ENCODE assay signal across 18 mouse cellular contexts in the genomic region with DNA sequence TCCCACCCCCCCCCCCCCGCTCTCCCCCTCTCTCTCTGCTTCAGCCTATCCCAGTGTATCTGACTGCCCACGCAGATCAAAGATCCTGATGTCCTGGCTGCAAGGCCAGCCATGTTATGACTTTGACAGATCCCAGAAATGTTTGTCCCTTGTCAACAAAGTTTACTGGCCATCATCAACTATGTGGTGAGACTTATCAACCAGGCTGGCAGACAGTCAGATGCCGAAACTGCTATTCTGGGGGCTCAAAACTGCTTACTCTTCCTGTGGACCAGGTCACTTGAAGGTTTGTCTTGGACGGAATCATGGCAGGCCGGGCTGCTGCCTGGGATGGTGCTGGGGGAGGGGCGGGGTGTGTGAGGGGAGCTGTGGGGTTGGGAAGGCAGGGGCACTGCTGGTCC. TPM values are rescaled to one million over a fixed set of nuclear protein-coding genes. Genes with fewer than 3 reads are reported as not detected.
DNase-seq lines count a peak whose midpoint lies in the region; ATAC-seq and TF ChIP-seq lines count a peak whose summit lies in the region.
"Had no signal": no experiment of that assay in that cellular context is flagged by ENCODE, and none has a peak within 500 bp of the region (broad histone marks: within the 10 kb centered on the region; RNA-seq: fewer than 3 reads in every experiment).

No protein-coding gene starts in this region.

- H3K27me3 ChIP-seq in heart, embryonic 10.5 days (ENCODE audit: insufficient read depth, poor library complexity, severe bottlenecking), result no peaks in the 10 kb centered on the region
- no peaks in the 10 kb centered on the region for H3K27me3 ChIP-seq in liver, embryonic 14.5 days (ENCODE audit: control insufficient read depth, insufficient read depth, low read length)
- H3K27me3 ChIP-seq in liver, embryonic 11.5 days (replicated peaks; ENCODE audit: control insufficient read depth, insufficient read depth, low read length), result no peaks in the 10 kb centered on the region
- H3K27me3 ChIP-seq in embryonic facial prominence, embryonic 10.5 days (replicated peaks; ENCODE audit: low read depth, poor library complexity, severe bottlenecking), result no peaks in the 10 kb centered on the region
- H3K27me3 ChIP-seq in limb, embryonic 11.5 days (ENCODE audit: control insufficient read depth, insufficient read depth, low read length), result no peaks in the 10 kb centered on the region
- no peaks in the 10 kb centered on the region for H3K27me3 ChIP-seq in intestine, postnatal 0 days (replicated peaks; ENCODE audit: control insufficient read depth, insufficient read depth, low read length)
- H3K27me3 ChIP-seq: hindbrain, embryonic 12.5 days; midbrain, embryonic 13.5 days; neural tube, embryonic 12.5 days had no signal

- no peak for TF ChIP-seq EP300 in liver, embryonic 14.5 days (IDR thresholded peaks at IDR 0.05; ENCODE audit: low read depth)

- intact Hi-C loops in heart, postnatal 36 days (cut with DNase I), result no loop called here

- H3K9me3 ChIP-seq in heart, embryonic 10.5 days, result no peaks in the 10 kb centered on the region
- no peaks in the 10 kb centered on the region for H3K9me3 ChIP-seq in liver, embryonic 14.5 days (ENCODE audit: control insufficient read depth, low read length)
- no peaks in the 10 kb centered on the region for H3K9me3 ChIP-seq in liver, embryonic 11.5 days (ENCODE audit: control insufficient read depth, low read length)
- H3K9me3 ChIP-seq in embryonic facial prominence, embryonic 10.5 days, result no peaks in the 10 kb centered on the region
- no peaks in the 10 kb centered on the region for H3K9me3 ChIP-seq in limb, embryonic 11.5 days (ENCODE audit: control insufficient read depth, low read length)
- H3K9me3 ChIP-seq in intestine, postnatal 0 days (ENCODE audit: control insufficient read depth), result no peaks in the 10 kb centered on the region
- H3K9me3 ChIP-seq: hindbrain, embryonic 12.5 days; midbrain, embryonic 13.5 days; neural tube, embryonic 12.5 days had no signal

- no peak for TF ChIP-seq CTCF in liver, embryonic 14.5 days (IDR thresholded peaks at IDR 0.05; ENCODE audit: low read depth)
- TF ChIP-seq CTCF in intestine, postnatal 0 days (IDR thresholded peaks at IDR 0.05; ENCODE audit: low read depth), result no peak

- H3K36me3 ChIP-seq in heart, embryonic 10.5 days, result no peaks in the 10 kb centered on the region
- H3K36me3 ChIP-seq in liver, embryonic 14.5 days (replicated peaks; ENCODE audit: control insufficient read depth, insufficient read depth, low read depth), result no peaks in the 10 kb centered on the region
- H3K36me3 ChIP-seq in liver, embryonic 11.5 days (ENCODE audit: control insufficient read depth, insufficient read depth, low read length), result no peaks in the 10 kb centered on the region
- H3K36me3 ChIP-seq in embryonic facial prominence, embryonic 10.5 days (replicated peaks), result no peaks in the 10 kb centered on the region
- no peaks in the 10 kb centered on the region for H3K36me3 ChIP-seq in limb, embryonic 11.5 days (ENCODE audit: control insufficient read depth, insufficient read depth, low read length)
- no peaks in the 10 kb centered on the region for H3K36me3 ChIP-seq in intestine, postnatal 0 days (ENCODE audit: control insufficient read depth, insufficient read depth)
- H3K36me3 ChIP-seq: hindbrain, embryonic 12.5 days; midbrain, embryonic 13.5 days; neural tube, embryonic 12.5 days had no signal

- no peak for DNase-seq in heart, embryonic 10.5 days (ENCODE audit: low spot score)
- no peak for DNase-seq in heart, postnatal 36 days
- peak; percentile 4 to 12 (median 6) for DNase-seq in liver, embryonic 14.5 days (ENCODE audit: low read depth in 3 of 3, low spot score in 3 of 3)
- no peak for DNase-seq in liver, embryonic 11.5 days (ENCODE audit: low spot score)
- peak; percentile 49 for DNase-seq in embryonic facial prominence, embryonic 10.5 days (ENCODE audit: low spot score)
- DNase-seq in limb, embryonic 11.5 days (ENCODE audit: low spot score), result peak; percentile 26
- DNase-seq: cerebellum, adult 8-10 months; gastrocnemius, postnatal 25 days; kidney, adult 2 months; kidney, postnatal 25 days; lung, adult 2 months; thymus, postnatal 25 days had no signal

- no peak overlapping the region for H3K9ac ChIP-seq in liver, embryonic 14.5 days (replicated peaks)
- no peak overlapping the region for H3K9ac ChIP-seq in liver, embryonic 11.5 days (ENCODE audit: low read depth, low read length)
- no peak overlapping the region for H3K9ac ChIP-seq in limb, embryonic 11.5 days (ENCODE audit: low read length)
- H3K9ac ChIP-seq in intestine, postnatal 0 days (ENCODE audit: low read depth, low read length), result no peak overlapping the region
- H3K9ac ChIP-seq: hindbrain, embryonic 12.5 days; midbrain, embryonic 13.5 days; neural tube, embryonic 12.5 days had no signal

- H3K27ac ChIP-seq in heart, embryonic 10.5 days, result peak overlapping the region; percentile 52
- H3K27ac ChIP-seq in liver, embryonic 14.5 days, result no peak overlapping the region
- no peak overlapping the region for H3K27ac ChIP-seq in liver, embryonic 11.5 days (ENCODE audit: low read depth, low read length)
- H3K27ac ChIP-seq in embryonic facial prominence, embryonic 10.5 days (replicated peaks), result no peak overlapping the region
- no peak overlapping the region for H3K27ac ChIP-seq in limb, embryonic 11.5 days (replicated peaks; ENCODE audit: low read depth, low read length)
- no peak overlapping the region for H3K27ac ChIP-seq in intestine, postnatal 0 days (ENCODE audit: low read depth, low read length)
- H3K27ac ChIP-seq: hindbrain, embryonic 12.5 days; midbrain, embryonic 13.5 days; neural tube, embryonic 12.5 days had no signal

- peak; percentile 39; the same call in 1 of the 2 replicates for ATAC-seq in liver, embryonic 14.5 days (ENCODE audit: insufficient read depth)
- no peak for ATAC-seq in liver, embryonic 11.5 days (replicated peaks; ENCODE audit: low FRiP score)
- no peak for ATAC-seq in limb, embryonic 11.5 days (ENCODE audit: insufficient number of reproducible peaks, low FRiP score, low TSS enrichment, low read depth)
- no peak for ATAC-seq in intestine, postnatal 0 days
- ATAC-seq: forebrain, embryonic 14.5 days; midbrain, embryonic 13.5 days had no signal

- H3K4me2 ChIP-seq in liver, embryonic 14.5 days (ENCODE audit: low read depth), result peak overlapping the region; percentile 24; the same call in 1 of the 2 replicates
- H3K4me2 ChIP-seq in liver, embryonic 11.5 days, result no peak overlapping the region
- no peak overlapping the region for H3K4me2 ChIP-seq in limb, embryonic 11.5 days (ENCODE audit: low read depth, severe bottlenecking)
- no peak overlapping the region for H3K4me2 ChIP-seq in intestine, postnatal 0 days (replicated peaks; ENCODE audit: low read depth)
- H3K4me2 ChIP-seq: hindbrain, embryonic 12.5 days; midbrain, embryonic 13.5 days; neural tube, embryonic 12.5 days had no signal

- whole genome bisulfite sequencing in heart, embryonic 10.5 days, result 16% methylated on average over 5 of the region's 6 CpGs
- 39% methylated on average over 5 of the region's 6 CpGs for WGBS in liver, embryonic 14.5 days (ENCODE audit: insufficient replicate concordance)
- WGBS in liver, embryonic 11.5 days, result 48% methylated on average over 5 of the region's 6 CpGs
- WGBS in embryonic facial prominence, embryonic 10.5 days, result 54% methylated on average over 5 of the region's 6 CpGs
- 31% methylated on average over 5 of the region's 6 CpGs for WGBS in limb, embryonic 11.5 days
- 47% methylated on average over 5 of the region's 6 CpGs for WGBS in intestine, postnatal 0 days

- H3K4me1 ChIP-seq in heart, embryonic 10.5 days, result peaks cover 22% of the 10 kb centered on the region
- peaks cover 0 to 8% of the 10 kb centered on the region in 2 experiments; a peak in 2 of 4 replicates for H3K4me1 ChIP-seq in liver, embryonic 14.5 days (replicated peaks; ENCODE audit: control insufficient read depth in 2 of 2, insufficient read depth in 2 of 2, low read length in 1 of 2)
- no peaks in the 10 kb centered on the region for H3K4me1 ChIP-seq in liver, embryonic 11.5 days (replicated peaks; ENCODE audit: control insufficient read depth, insufficient read depth, low read length)
- peaks cover 39% of the 10 kb centered on the region for H3K4me1 ChIP-seq in embryonic facial prominence, embryonic 10.5 days
- H3K4me1 ChIP-seq in limb, embryonic 11.5 days (ENCODE audit: control insufficient read depth, insufficient read depth, low read length), result peaks cover 4% of the 10 kb centered on the region
- no peaks in the 10 kb centered on the region for H3K4me1 ChIP-seq in intestine, postnatal 0 days (replicated peaks; ENCODE audit: control insufficient read depth, insufficient read depth, low read length)
- H3K4me1 ChIP-seq: hindbrain, embryonic 12.5 days; midbrain, embryonic 13.5 days; neural tube, embryonic 12.5 days had no signal

- H3K4me3 ChIP-seq in heart, embryonic 10.5 days, result no peak overlapping the region
- 0 out of 4 replicates have a peak overlapping the region, but pooled peaks of 1 of the 2 experiments have one; percentile 16 for H3K4me3 ChIP-seq in liver, embryonic 14.5 days (ENCODE audit: insufficient read depth in 1 of 2, low read depth in 2 of 2, low read length in 2 of 2)
- H3K4me3 ChIP-seq in liver, embryonic 11.5 days (ENCODE audit: low read depth, low read length), result no peak overlapping the region
- no peak overlapping the region for H3K4me3 ChIP-seq in embryonic facial prominence, embryonic 10.5 days
- no peak overlapping the region for H3K4me3 ChIP-seq in limb, embryonic 11.5 days (ENCODE audit: low read depth, low read length)
- H3K4me3 ChIP-seq in intestine, postnatal 0 days (ENCODE audit: low read depth, low read length), result no peak overlapping the region
- H3K4me3 ChIP-seq: hindbrain, embryonic 12.5 days; midbrain, embryonic 13.5 days; neural tube, embryonic 12.5 days had no signal

RNA-seq across cellular contexts. Expression of a gene that starts 55.1 kb away (rescaled TPM):
- 0.37 and 0.87 TPM in 2 replicates for polyA plus RNA-seq in heart, embryonic 10.5 days (2016; fragmentation: Nextera tagmentation; extraction: Ambion mirVana)
- total RNA-seq in heart, postnatal 36 days (2021), result 10 to 100 TPM in 1 of 2 experiments, 1 to 10 TPM in 1; 8.2 to 10.1 TPM
- 0.03 and 0.04 TPM in 2 replicates for polyA plus RNA-seq in liver, embryonic 14.5 days (2012; rRNA removed)
- 0.14 TPM in 1 of 2 replicates, not detected in the other for polyA plus RNA-seq in liver, embryonic 14.5 days (2014; fragmentation: Nextera tagmentation; extraction: Ambion mirVana)
- polyA plus RNA-seq in liver, embryonic 11.5 days (2014; fragmentation: Nextera tagmentation; extraction: Ambion mirVana), result 0.49 and 0.52 TPM in 2 replicates
- 1.7 TPM in 2 replicates for polyA plus RNA-seq in embryonic facial prominence, embryonic 10.5 days (2016; fragmentation: Nextera tagmentation; extraction: Ambion mirVana)
- polyA plus RNA-seq in limb, embryonic 11.5 days (2014; fragmentation: Nextera tagmentation; extraction: Ambion mirVana), result 1.6 and 2.0 TPM in 2 replicates
- 5.0 and 5.5 TPM in 2 replicates for polyA plus RNA-seq in intestine, postnatal 0 days (2015; fragmentation: Nextera tagmentation; extraction: Ambion mirVana)
- total RNA-seq: megakaryocyte, adult 5-6 weeks had no signal

Comparison
In these comparisons a context has a peak if more than half of its experiments do, and no peak if none do; other contexts are left out.
1. DNase-seq: peak in liver, embryonic 14.5 days (3 of 3), embryonic facial prominence, embryonic 10.5 days (single experiment) and limb, embryonic 11.5 days (single experiment); none in heart, embryonic 10.5 days (single experiment), heart, postnatal 36 days (0 of 2) and liver, embryonic 11.5 days (single experiment).